Mouse (Mus musculus) right cerebral cortex, postnatal 25 days (tissue): ENCODE data around the gene 2410004B18Rik.
A peak's percentile ranks its signal among the peaks of the same experiment; 100 is the strongest.

Source experiments
- DNase-seq: peaks from one replicate; pipeline ENCODE4 v3.0.0; 2022

2410004B18Rik gene

GRCm38 (mm10) chr3:145929525-145930400 is 8.1 kb upstream of the 2410004B18Rik start:
- DNase-seq: no peak

GRCm38 (mm10) chr3:145933845-145934244 is 4.0 kb upstream of the 2410004B18Rik start:
- no peak for DNase-seq

GRCm38 (mm10) chr3:145938405-145939349 is 863 bp downstream of the 2410004B18Rik start:
- no peak for DNase-seq

- DNase-seq: no peak
Measured at GRCm38 (mm10) chr3:145939402-145939801, 1.6 kb downstream of the 2410004B18Rik start.

GRCm38 (mm10) chr3:145939971-145940370 is 2.2 kb downstream of the 2410004B18Rik start:
- no peak for DNase-seq

- DNase-seq: peak; percentile 34
Measured at GRCm38 (mm10) chr3:145941971-145942370, 4.2 kb downstream of the 2410004B18Rik start.

- no peak for DNase-seq
Measured at GRCm38 (mm10) chr3:145944348-145944747, 6.5 kb downstream of the 2410004B18Rik start.

- DNase-seq: no peak
Measured at GRCm38 (mm10) chr3:145945904-145946303, 8.1 kb downstream of the 2410004B18Rik start.

- no peak for DNase-seq
Measured at GRCm38 (mm10) chr3:145946654-145947053, 8.8 kb downstream of the 2410004B18Rik start.

GRCm38 (mm10) chr3:145947539-145948204 is 9.9 kb downstream of the 2410004B18Rik start:
- DNase-seq: no peak

- peak; percentile 60 for DNase-seq
Measured at GRCm38 (mm10) chr3:145950034-145950814, 12.4 kb downstream of the 2410004B18Rik start.

- no peak for DNase-seq
Measured at GRCm38 (mm10) chr3:145950815-145951130, 13.0 kb downstream of the 2410004B18Rik start.

GRCm38 (mm10) chr3:145951287-145952165 is 13.7 kb downstream of the 2410004B18Rik start:
- DNase-seq: no peak

GRCm38 (mm10) chr3:145952945-145953344 is 15.1 kb downstream of the 2410004B18Rik start:
- DNase-seq: no peak

GRCm38 (mm10) chr3:145953411-145953810 is 15.6 kb downstream of the 2410004B18Rik start:
- DNase-seq: no peak

GRCm38 (mm10) chr3:145959824-145960223 is 22.0 kb downstream of the 2410004B18Rik start:
- DNase-seq: no peak

GRCm38 (mm10) chr3:145962411-145962810 is 24.6 kb downstream of the 2410004B18Rik start:
- no peak for DNase-seq

- no peak for DNase-seq
Measured at GRCm38 (mm10) chr3:145963101-145964017, 25.5 kb downstream of the 2410004B18Rik start.

- DNase-seq: no peak
Measured at GRCm38 (mm10) chr3:145964018-145964387, 26.2 kb downstream of the 2410004B18Rik start.

GRCm38 (mm10) chr3:145964473-145964872 is 26.7 kb downstream of the 2410004B18Rik start:
- DNase-seq: no peak
